Mouse (Mus musculus) thymus, adult 2 months (tissue): ENCODE measurements around the gene Snhg11.
A peak's percentile ranks its signal among the peaks of the same experiment; 100 is the strongest.

Experiments
- CTCF ChIP-seq: fragments of 200-500 bp; IDR thresholded peaks from 2 replicates; pipeline ENCODE4 v1.5.1; 2012; ENCODE audit warnings: mild to moderate bottlenecking, control low read depth, low read length, moderate library complexity, borderline replicate concordance; ENCODE audit not compliant: control insufficient read depth, poor library complexity, insufficient read depth; ENCODE audit errors: extremely low read depth
- POLR2A ChIP-seq: fragments of 200-500 bp; IDR thresholded peaks from 2 replicates; pipeline ENCODE4 v1.6.1; 2012; ENCODE audit warnings: mild to moderate bottlenecking, low read length, control low read depth, moderate library complexity; ENCODE audit not compliant: control insufficient read depth, poor library complexity, insufficient read depth; ENCODE audit errors: extremely low read depth

DNA sequence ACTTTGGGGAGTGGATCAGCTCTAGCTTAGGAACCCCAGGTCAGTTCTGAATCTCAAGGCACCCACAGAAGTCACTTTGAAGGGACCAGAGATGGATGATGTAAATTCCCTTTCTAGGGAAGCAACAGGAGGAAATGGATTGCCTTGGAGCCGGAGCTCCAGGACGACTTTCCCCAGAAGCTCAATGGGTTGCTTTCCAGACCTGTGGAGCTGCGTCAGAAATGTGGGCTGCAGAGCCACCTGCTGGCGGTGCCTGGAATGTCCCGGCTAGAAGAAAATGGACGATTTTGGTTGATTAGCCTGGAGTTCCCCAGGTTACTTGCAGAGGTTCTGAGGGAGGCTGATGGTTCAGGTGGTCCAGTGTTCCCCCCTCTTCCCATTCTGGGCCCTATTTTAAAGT is 27.6 kb upstream of the Snhg11 start:
- TF ChIP-seq CTCF: peak; percentile 96
- no peak for TF ChIP-seq POLR2A
